Mouse (Mus musculus): Measurements from ENCODE around the gene Angpt4.

DNA sequence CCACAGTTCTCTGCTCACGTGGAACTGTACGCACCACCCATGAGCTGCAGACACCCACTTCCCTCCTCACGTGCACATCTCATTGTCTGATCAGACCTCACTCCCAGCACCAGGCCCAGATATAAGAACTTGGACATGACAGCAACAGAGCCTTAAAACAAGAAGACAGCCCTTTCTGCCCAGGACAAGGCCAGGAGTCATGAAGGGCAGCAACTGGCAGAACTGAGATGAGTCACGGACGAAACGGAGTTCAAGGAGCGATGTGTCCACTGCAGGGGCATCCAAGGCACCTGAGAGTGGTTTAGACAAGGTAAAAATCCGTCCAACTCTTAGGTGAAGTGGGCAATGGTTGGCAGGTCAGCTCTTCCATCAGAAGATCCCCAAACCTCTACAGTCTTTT, 42.7 kb downstream of the Angpt4 start:
- no peak for TF ChIP-seq BHLHE40 (IDR thresholded peaks at IDR 0.05; ENCODE audit: low read depth, low read length)
- TF ChIP-seq ETS1 (conservative IDR thresholded peaks at IDR 0.05; ENCODE audit: low read depth, low read length) = no peak
- no peak for TF ChIP-seq MAX (IDR thresholded peaks at IDR 0.05; ENCODE audit: low read length)
- no peak for TF ChIP-seq EP300 (IDR thresholded peaks at IDR 0.05; ENCODE audit: low read length)
- no peak for TF ChIP-seq CTCF (conservative IDR thresholded peaks at IDR 0.05 in 1 of 2, IDR thresholded peaks at IDR 0.05 in 1 of 2; ENCODE audit: low read depth in 2 of 2, low read length in 2 of 2)
- no peak for TF ChIP-seq MEF2A (IDR thresholded peaks at IDR 0.05; ENCODE audit: borderline replicate concordance, low read depth, low read length)
- no peak for TF ChIP-seq POLR2AphosphoS2 (IDR thresholded peaks at IDR 0.05; ENCODE audit: low read depth, low read length)
- TF ChIP-seq POLR2A (IDR thresholded peaks at IDR 0.05; ENCODE audit: low read depth, low read length) = no peak
